Mouse (Mus musculus) frontal cortex, postnatal 36 days (tissue): ENCODE measurements at regions not wholly inside any gene's neighbourhood (a gene's known extent, or its start where the extent isn't known, plus 50 kb on each side); places are given as distances from the start of the nearest gene placed in this dataset.

ENCODE experiments used
- DNase-seq, 2 experiments: peaks; one replicate each; pipeline ENCODE4 v3.0.0; 2022; ENCODE audit warnings: low spot score in 2 of 2

- no peak for DNase-seq
Observed at GRCm38 (mm10) chr2:146565693-146566092, 53.5 kb upstream of the Ralgapa2 start.

DNA sequence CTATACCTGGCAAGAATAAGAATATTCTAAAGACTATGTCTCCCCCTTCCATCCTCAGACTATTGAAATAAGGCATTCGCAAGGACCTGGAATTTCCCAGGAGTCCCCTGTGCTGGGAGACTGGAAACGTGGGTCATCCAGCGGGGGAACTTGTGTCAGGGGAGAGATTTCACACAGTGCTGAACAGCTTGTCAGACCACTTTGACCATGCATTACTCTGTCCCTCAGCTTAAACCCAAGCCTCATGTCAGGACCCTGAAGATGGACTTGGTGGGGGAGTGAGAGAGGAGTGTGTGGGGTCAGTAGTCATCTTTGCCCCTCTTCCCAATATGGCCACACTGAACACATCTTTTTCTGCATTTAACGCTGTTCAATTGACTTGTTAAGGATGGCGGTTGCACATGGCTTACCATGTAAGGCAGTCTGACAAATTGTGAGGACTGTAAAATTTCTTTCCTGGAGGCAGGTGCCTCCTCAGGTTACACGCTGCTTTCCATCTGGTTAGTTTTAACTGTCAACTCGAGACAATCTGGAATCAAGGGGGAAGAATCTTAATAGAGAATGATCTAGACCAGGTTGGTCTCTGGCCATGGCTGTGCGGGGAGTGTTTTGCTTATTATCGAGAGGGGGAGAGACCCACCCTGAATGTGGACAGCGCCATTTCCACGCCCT lies 56.2 kb upstream of the Ralgapa2 start:
- DNase-seq, result no peak

DNA sequence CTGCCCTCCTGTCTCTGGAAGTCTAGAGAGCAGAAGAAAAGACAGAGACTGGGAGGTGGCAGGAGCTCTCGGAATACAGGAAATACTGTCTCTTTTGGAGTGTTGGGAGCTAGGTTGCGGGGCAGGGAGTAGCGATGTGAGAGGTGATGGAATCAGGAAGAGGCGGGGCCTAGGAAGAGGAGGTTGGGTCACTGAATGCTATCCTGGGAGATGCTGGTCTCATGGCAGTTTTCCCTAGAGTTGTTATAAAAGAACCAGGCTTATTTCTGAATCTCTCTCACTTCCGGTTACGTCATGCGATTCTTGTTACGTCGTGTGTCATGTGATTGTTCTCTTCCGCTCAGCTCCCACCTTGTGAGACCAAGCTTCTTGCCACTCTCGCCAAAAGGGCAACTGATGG lies 58.9 kb upstream of the Ralgapa2 start:
- DNase-seq, result no peak

DNA sequence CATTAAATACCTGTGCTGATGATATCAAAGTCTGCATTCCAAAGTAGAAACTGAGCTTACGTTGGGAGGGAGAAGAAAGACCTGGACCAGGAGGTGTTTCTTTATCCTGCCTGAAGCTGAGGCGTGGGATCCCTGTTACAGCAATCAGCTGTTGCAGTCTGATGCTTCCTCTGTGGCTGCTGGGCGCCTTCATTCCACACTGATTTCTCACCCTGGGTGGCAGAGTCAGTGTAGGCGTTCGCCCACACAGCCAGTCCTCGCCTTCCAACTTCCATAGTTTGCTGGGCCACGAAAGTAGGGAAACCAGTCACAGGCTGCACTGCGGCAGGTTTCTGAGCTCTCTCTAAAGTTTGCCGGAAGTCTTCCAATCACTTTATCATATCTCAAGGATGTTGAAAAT lies 59.7 kb upstream of the Ralgapa2 start:
- peak; percentile 54 to 66 for DNase-seq

GRCm38 (mm10) chr2:146575610-146576297 lies 63.6 kb upstream of the Ralgapa2 start:
- no peak for DNase-seq

DNA sequence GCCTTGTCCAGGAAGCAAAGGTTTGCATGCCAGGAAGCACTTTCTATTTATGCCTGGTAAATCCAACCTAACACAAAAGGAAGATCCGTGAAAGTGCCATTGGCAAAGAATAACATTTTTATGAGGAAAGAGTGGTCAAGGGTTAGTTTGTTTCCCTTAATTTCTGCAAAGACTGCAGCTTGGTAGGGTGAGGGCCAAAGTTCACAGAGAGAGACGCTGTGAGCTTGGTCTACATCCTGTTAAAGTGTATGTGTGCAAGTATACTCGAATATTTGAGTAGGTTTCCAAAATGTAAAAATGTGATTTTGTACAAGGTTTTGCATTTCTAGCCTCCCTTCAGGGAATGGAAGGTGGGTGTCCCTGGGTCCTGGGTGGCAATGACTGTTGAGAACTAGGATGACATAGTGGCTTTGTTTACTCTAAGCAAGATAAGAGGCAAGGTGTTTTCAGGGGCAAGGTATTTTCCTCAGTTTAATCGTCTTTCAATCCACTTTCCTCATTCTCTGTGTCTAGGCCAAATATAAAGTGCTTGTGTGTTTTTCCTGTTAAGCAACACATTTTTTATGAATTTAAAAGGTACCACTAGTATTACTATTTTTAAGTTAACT lies 64.3 kb upstream of the Ralgapa2 start:
- no peak for DNase-seq

DNA sequence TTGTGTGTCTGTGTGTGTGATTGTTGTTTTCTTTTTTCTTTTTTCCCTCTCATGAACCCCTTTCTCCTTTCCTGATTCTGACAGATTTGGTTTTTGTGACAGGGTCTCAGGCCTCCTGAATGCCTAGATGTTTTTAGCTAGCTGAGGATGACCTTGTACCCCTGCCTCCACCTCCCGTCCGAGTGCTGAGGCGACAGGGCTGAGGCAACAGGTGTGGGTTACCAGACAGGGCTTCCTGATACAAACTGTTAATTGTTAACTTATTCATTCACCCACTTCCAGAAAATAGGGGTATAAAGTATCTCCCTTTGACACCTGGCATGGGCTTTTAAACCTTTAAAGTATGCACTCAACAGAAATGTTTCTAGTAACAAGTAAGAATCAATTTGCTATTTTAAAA lies 65.0 kb upstream of the Ralgapa2 start:
- no peak for DNase-seq

DNA sequence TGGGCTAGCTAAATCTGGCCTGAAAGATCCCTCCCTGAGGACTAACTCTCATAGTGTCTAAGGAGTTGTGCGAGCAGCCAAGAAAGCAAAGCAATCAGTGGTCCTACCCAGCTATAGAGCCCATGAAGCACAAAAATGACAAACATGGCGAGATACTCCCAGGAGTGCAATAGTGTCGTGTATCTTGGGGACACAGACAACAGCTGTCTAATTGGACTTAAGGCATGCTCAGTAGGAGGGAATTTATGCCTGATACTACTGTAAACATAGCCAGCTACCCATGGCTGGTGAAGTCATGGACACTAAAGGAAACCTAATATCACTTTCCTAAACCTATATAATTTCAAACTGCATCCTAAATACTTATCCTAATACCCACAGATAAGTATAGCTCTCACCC lies 69.1 kb upstream of the Ralgapa2 start:
- no peak for DNase-seq

DNA sequence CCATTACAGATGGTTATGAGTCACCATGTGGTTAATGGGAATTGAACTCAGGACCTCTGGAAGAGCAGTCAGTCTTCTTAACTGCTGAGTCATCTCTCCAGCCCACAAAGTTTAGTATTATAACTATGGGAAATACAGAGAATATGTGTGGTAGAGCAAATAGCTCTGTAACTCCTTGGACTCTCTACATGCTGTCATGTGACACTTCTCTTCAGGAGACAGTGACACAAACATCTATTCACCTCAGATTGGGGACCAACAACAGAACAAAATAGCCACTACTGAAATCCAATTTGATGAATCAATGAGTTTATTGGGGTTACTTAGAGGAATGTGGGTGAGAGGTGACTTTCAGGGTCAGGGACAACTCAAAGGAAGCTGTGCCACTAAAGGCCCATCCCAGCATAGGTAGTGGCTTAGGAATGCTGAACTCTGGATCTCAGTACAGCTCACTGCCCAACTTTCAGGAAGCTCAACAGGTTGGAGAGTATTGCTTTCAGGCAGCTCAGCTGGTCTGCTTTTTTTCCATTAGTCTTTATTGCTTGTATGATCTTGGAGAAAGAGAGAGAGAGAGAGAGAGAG lies 71.8 kb upstream of the Ralgapa2 start:
- no peak for DNase-seq

DNA sequence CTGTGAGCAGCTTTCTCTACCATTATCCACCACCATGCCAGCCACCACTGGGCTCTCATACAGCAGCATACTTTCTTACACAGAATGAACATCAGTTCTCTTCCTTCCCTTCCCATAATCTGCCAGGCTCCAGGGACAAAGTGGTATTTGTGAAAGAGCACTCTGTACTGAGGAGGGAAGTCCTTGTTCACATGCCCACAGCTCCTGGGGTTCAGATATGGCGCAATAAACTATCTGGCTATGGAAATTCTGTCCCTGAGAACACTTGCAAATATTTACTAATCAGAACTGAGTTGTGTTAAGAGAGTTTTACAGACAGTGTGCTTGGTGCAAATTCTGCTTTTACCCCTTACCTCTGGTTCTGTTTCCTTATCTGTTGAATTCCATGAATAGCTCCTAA lies 74.2 kb upstream of the Ralgapa2 start:
- no peak for DNase-seq

- no peak for DNase-seq
Observed at GRCm38 (mm10) chr2:146586981-146587380, 74.8 kb upstream of the Ralgapa2 start.

GRCm38 (mm10) chr2:146589860-146590259 lies 77.7 kb upstream of the Ralgapa2 start:
- DNase-seq, result no peak

- DNase-seq, result no peak
Observed at GRCm38 (mm10) chr2:146593291-146593690, 81.1 kb upstream of the Ralgapa2 start.

DNA sequence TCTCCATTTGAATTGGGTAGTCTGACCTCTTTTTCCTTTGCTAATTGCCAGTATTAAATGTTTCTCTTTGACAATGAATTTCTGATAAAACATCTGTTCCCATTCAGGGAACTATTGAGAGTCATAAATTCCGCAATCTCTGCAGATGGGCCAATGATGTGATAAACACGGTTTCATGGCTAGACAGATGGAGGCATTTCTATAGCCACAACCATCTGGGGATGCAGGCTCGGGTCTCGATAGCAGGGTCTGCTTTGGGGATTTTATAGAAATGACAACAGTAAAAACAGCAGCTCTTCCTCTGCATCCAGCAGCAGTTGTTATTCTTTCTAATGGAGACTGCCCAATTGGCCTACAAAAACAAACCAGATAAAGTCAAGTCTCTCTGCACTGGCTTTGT lies 82.1 kb upstream of the Ralgapa2 start:
- DNase-seq, result no peak

GRCm38 (mm10) chr2:146595673-146596072 lies 83.5 kb upstream of the Ralgapa2 start:
- no peak for DNase-seq

- DNase-seq, result no peak
Observed at GRCm38 (mm10) chr2:146606170-146606569, 94.0 kb upstream of the Ralgapa2 start.

GRCm38 (mm10) chr2:146610896-146611295 lies 98.8 kb upstream of the Ralgapa2 start:
- no peak for DNase-seq

DNA sequence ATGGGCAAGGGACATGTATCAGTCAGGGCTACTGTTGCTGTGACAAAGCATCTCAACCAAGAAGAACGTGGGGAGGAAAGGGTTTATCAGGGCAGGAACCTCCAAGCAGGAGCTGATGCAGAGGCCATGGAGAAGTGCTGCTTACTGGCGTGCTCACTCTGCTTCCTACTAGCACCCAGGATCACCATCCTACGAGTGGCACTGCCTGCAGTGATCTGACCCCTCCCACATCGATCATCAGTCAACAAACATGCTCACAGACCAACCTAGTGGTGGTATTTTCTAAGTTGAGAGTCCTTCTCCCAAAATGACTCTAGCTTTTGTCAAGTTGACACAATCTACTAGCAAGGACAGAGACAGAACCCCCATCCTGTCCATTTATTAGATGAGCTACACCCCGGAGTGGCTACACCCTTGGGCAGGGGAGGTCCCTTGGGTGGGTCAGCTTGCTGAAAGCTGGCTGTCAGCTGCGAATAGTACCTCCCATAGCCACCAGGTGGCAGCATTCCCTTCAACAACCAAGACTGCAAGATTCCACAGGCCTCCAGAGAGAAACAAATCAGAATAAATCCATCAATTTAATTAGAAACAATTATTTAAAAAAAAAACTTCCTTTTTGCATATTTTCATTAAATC lies 99.9 kb upstream of the Ralgapa2 start:
- DNase-seq, result peak; percentile 60 to 64

DNA sequence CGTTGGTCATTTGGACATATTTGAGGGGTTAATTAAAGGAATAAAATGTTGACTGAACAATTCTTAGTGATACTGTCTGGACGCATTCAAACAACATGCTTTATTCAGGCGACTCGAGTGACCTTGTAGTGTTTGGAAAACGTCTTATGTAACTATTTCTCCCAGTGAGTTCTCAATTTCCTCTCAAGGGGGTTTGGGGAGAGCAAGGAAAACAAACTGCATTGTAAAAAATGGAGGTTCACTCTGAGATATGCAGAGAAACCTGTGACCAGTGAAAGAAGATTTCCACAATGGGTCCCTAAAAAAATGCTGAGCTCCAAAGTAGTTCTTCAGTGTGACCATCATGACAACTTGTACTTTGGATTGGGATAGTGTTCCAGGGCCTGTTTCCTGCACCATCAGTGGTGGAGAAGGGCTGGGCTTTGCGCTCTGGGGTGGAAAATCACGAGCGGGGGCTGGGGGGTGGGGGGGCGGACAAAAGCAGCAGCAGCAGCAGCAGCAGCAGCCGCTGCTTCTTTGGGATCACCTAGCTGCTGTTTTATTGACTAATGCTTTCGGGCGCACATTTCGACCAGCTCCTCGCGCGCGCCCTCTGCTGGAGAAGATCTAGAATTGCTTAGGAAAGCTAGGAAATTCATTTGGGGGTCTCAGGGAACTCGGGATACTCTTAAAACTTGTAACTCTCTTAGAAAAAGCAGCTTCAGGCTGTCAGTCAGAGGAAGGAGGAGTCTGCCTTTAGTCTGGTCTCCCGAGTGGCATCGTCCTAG lies 100.6 kb upstream of the Ralgapa2 start:
- peak; percentile 20 to 24 for DNase-seq

DNA sequence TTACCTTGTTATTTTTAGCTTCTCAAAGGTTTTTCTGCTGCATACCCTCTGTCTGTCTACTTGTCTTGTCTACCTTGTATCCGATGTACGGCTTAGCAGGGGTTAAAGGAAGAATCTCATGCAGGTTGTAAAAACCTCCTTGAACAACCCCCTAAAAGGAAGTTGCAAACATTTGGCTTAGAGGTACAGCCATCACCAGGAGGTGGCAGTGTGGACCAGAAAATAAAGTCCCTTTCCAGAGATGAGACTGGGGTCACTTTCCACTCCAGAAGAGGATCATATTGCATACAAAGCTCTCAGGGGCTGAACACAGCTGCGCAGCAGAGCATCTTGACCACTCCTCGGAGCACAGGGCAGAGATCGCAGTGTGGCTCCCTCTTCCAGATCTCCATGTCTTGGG lies 109.0 kb upstream of the Ralgapa2 start:
- peak; percentile 35 to 52 for DNase-seq

DNA sequence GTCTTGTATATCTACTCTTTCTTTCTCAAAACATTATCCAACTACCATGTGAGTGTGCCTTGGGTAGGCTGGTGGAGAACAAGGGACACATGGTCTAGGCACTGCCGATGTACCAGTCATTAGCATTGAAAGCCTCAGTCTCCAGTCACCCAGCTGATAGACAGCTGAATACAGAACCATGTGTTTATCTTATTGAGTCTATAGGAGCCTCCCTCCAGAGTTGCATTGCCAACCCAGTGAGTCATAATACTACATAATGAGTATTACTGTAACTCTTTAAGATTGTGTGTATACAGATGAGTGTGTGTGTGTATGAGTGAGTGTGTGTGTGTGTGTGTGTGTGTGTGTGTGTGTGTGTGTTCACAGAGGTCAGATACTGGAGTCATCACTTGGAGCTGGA lies 110.9 kb upstream of the Ralgapa2 start:
- no peak for DNase-seq

GRCm38 (mm10) chr2:146624207-146624606 lies 112.1 kb upstream of the Ralgapa2 start:
- DNase-seq, result no peak
